Mouse (Mus musculus): ENCODE data around the gene Cenpl. TPM values are rescaled to one million over a fixed set of nuclear protein-coding genes. Genes with fewer than 3 reads are reported as not detected.

The Cenpl gene
- total RNA-seq, 4 experiments from 2014 or later, result 1.3 to 2.6 (median 1.6) TPM

DNA sequence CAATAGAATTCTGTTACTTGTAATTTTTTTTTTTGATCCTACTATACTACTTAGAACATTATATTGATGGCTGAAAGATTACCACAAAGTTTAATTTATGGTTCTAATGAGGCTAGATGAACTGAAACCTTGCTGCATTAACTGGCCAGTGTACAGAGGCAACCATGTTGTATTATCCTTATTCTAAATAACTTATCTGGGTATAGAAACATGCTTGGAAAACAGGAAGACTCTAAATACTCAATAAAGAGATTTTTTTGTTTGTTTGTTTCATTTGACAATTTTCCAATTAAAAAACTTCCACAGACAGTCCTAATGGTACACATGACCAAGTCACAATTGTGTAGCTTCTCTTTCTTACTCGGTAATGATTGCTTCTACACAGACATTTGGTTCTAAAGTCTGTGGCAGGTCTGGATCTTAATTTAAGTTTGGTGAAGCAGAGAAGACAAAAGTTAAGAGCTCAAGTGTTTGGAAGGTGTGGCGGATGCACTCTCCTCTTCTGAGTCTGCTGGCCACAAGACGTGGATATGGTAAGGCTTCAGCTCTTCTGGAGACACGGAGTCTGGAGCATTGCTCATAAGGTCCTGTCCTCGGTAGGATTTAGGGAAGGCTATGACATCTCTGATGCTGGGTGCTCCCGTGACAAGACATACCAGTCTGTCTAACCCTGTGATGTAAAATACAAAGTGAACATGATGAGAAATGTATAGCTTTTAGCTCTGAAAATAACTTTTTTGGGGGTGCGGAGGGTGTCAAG lies 29.1 kb upstream of the Cenpl start:
- no peak for DNase-seq (ENCODE audit: low spot score in 2 of 2)

DNA sequence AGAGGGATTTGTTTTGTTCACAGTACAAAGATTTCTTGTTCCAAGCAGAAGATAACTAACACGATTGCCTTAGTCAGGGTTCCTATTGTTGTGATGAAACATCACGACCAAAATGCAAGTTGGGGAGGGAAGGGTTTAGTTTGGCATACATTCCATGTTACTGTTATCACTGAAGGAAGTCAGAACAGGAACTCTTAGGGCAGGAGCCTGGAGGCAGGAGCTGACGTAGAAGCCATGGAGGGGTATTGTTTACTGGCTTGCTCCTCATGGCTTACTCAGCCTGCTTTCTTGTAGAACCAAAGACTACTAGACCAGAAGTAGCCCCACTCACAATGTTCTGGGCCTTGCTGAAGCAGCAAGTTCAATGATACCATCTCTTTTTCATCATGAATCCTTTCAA lies 23.5 kb upstream of the Cenpl start:
- DNase-seq (ENCODE audit: low spot score in 2 of 2), result no peak

DNA sequence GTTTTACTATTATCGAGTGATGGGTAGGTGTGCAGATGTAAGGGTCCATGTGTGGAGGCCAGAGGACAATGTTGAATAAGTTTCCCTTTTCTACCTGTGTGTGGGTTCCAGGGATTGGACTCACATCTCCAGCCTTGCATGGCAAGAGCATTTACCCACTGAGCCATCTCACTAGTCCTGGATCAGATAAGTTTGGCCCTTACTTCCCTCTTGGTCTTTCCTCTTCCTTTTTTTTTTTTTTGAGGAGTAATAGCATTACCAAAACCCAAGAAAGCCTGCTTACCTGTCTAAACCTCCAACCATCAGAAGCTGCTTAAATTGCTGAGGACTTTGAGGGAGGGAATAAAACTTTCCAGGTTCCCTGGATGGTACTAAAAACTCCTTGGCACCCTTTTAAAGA lies 13.3 kb upstream of the Cenpl start:
- DNase-seq (ENCODE audit: low spot score in 2 of 2), result no peak

DNA sequence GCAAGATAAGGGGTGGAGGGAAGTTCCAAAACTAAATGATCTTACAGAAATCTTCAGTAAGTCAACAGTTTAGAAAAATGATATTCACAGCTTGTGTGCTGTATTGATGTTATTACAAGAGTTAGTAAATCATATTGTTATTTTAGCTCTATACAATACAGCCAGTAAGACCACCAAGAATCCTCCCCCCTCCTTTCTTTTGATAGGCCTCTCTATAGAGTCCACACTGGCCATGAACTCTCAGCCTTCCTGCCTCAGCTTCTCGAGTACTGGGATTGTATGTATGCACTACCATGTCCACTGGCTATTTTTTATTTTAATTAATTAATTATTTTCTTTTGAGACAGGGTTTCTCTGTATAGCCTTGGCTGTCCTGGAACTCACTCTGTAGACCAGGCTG lies 7.2 kb upstream of the Cenpl start:
- no peak for DNase-seq (ENCODE audit: low spot score in 2 of 2)

DNA sequence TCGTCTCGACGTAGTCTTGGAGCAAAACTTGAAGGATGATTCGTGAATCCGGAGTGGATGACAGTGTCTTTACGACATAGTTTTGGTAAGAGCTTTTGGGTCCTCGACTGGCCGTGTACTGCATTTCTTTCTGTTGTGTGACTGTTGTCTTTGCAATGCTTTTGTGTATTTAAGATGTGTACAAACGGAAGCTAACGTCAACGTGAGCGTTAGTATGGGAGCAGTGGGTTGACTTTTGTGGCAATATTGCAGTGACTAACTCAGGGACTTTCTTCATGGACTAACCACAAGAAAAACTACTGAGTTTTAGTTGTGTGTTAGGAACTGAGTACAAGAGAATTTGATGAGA lies 733 bp downstream of the Cenpl start:
- DNase-seq (ENCODE audit: low spot score in 2 of 2), result no peak

DNA sequence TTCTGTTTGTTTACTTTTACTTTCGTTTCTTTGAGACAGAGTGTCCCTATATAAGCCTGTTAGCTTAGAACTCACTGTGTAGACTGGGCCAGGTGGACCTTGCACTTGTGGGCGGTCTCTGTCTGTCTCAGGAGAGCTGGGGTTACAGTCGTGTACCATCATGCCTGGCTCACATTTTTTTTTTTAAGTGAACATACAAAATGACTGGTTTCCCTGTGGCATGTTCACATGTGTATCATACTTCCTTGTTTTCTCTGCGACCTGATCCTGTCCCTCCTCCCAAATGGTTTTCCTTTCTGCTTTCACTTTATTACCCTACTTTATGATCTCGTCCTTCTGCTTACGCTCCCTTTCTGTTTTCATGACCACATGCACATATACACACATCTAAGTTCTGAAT lies 5.7 kb downstream of the Cenpl start:
- no peak for DNase-seq (ENCODE audit: low spot score in 2 of 2)

DNA sequence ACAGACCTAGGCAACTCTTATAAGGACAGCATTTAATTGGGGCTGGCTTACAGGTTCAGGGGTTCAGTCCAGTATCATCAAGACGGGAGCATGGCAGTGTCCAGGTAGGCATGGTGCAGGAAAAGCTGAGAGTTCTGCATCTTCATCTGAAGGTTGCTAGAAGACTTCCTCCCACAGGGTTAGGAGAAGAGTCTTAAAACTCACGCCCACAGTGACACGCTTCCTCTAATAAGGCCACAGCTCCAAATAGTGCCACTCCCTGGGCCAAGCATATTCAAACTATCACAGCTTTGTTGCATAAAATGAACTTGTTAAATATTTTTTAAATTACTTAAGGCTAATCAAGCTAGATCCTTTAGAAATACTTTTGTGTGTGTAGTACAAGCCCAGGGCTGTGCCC lies 6.7 kb downstream of the Cenpl start:
- no peak for DNase-seq (ENCODE audit: low spot score in 2 of 2)

DNA sequence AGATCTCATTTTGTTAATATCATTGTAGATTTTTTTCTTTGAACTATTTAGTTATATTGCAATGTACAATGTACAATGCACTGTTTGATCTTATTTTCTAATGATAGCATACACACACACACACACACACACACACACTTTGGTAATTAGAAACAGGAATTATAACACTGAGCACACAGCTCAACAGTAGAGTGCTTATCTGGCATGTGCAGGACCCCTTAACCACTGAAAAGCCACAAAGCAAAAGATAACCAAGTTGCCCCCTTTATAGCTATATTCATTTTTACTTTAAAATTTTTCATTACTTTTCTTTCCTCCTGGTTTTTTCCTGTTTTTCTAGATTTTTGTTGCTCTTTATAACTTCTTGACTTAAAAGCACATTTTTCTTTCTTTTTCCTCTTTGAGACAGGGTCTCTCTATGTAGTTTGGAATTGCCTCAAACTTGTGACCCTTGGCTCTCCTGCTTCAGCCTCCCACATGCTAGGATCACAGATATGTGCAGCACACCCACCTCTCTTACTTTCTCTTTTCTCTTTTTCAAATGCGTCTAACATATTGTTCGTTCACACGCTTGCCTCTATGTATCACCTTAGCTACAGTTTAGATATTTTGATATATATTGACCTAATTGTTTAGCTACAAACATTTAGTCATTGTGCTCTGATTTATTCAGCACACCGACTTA lies 29.4 kb downstream of the Cenpl start:
- DNase-seq (ENCODE audit: low spot score in 2 of 2), result no peak

DNA sequence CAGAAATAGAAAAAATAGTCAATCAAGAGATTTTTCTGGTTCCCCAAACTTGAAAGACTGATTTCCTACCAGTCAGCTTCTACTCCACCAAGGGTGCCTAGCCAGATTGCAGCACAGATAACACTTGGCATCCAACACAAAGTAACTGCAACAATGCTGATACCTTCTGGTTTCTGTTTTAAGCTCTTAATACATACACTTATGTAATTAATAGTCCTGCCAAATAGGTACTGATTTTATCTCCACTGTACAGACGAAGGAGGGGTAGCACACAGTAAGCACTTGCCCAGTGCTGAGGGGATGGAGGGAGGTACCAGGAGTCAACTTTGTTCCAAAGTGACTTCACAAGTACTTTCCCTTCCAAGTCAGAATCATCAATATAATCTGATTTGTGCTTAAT lies 33.3 kb downstream of the Cenpl start:
- no peak for DNase-seq (ENCODE audit: low spot score in 2 of 2)

DNA sequence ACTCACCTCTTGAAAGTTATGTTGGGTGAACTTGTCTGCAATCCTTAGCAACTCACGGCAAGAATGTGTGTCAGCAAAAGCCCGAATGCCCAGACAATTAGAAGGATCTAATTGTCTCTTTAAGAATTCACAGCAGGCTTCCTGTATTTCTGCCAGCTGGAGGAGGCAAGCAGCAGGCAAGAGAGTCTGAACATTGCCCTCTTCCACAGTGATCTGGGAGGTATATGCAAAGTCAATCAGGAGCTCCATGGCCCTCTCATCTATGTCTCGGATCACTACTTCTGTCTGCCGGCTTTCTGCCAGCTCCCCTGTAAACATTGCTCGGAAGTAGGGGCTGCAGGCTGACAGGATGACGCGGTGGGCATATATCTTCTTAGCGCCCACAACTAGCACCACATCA lies 38.7 kb downstream of the Cenpl start:
- DNase-seq (ENCODE audit: low spot score in 2 of 2), result no peak

DNA sequence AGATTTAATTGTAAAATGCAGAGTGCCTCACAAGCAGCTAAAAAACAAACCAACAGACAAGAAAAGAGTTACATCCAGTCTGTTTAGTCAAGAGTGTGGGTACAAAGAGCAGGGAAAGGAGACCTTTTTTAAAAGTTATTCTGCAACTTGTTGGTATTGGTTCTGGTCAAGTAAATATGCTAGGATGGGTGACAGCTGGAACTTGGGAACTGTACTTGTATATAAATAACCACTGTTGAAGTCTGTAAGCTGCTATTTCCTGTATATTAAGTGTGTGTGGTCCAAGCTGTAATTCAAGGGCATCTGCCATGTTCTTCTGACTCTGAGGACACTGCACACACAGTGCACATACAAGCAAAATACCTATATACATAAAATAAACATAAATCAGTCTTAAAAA lies 44.1 kb downstream of the Cenpl start:
- no peak for DNase-seq (ENCODE audit: low spot score in 2 of 2)

DNA sequence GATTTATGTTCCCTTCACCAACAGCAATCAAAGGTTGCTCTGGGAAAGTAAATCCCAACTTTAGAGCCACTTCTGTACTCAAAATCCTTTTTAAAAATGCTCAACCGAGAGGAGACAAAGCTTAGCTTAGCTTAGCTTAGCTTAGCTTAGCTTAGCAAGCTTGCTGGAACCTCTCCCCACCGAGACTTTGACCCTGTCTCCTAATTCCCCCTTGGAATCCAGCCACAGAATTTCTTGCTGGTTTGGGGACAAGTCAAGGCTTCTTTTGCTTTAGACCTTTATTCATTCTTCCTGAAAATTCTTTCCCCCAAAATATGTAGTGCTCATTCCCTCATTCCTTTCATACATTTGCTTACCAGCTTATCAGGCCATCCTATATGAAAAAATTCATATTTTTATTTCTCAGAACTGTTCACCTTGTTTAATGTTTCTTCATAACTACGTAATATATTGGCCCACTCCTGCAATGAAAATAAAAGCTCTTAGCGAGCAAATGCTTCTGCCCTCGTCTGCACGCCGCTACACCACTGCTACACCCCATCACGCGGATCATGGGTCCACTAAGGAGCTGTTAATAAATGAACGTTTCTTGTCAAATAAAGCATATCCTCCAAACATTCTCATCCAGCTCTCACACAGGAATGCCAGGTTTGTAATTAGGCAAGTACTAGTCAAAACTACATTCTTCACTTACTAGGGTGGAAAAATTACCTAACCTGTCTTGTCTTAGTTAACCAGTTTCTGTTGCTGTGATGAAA lies 52.3 kb downstream of the Cenpl start:
- no peak for DNase-seq (ENCODE audit: low spot score in 2 of 2)

DNA sequence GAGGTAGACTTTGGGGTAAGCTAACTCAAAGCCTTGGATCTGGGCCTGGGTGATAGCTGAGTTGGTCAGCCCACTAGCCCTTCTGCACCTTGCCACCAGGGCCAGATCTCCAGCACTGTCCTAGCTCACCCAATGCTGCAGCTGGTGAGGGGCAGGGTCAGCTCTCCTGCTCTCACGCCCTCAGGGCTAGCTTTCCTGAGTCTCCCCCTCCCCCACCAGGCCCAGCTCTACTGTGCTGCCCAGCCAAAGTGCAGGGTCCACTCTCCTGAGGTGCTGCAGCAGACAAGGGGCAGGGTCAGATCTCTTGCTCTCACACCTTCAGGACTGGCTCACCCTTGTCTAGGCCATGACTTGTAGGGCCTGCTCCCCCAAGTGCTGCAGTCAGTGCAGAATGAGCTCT lies 55.9 kb downstream of the Cenpl start:
- DNase-seq (ENCODE audit: low spot score in 2 of 2), result no peak

DNA sequence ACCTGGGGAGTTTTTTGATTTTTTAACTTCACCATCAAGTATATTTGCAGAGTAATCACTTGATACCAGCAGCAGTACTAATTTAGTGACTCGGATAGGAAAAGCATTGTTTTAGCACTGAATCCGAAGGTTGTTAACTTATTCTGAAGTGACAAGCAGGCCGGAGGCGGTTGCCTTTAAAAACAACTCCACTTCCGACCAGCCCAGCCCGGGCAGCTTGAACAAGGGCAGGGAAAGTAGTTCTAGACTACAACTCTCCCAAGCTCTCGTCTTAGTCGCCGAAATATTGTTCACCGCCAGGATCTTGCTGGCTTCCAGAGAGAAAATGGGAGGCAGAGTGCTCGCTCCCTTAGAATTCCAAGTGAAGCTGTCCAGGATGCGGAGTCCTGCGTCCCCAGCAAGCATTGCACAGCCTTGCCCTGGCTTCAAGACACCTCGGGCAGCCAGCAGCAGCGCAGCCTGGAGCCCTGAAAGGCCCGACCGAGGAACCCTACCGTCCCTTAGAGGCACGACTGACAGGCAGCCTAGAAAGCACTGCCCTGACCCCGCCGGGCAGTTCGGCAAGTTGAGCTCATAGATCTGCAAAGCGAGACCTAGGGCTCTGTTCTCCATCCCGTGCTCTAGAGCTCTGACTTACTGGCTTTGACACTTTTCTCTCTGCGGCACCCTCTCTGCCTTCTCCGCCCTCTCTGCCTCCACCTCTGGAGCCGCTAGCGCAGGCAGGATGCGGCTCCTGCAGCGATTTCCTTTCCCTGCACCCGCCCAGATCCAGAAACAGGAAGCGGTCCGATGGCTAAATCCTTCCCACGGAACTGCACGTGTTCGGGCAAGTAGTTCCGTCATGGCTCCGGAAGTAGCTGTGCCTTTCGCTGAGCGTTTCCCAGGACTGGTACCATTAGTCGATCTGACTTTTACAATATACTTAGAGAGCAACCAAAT lies 60.5 kb downstream of the Cenpl start, which contains the start of gene Klhl20:
Gene Klhl20, minus strand, starts transcription at position 786 of the 939 bp plus-strand sequence.
- DNase-seq (ENCODE audit: low spot score in 2 of 2), result peak; percentile 88 to 96

Other genes starting within 250 kb of the Cenpl start
- 10 to 100 TPM; 36.7 to 46.8 (median 43.7) TPM for gene Rc3h1, start 164.3 kb upstream of the Cenpl start, total RNA-seq (2022)
- gene Serpinc1, start 92.1 kb upstream of the Cenpl start, total RNA-seq (2022), result under 1 TPM in 3 of 4 experiments, not detected in 1; 0.10 to 0.27 (median 0.20) TPM
- gene Zbtb37, start 35.9 kb upstream of the Cenpl start, total RNA-seq (2022), result 10 to 100 TPM; 23.1 to 26.9 (median 23.6) TPM
- gene Dars2, start 55 bp upstream of the Cenpl start, total RNA-seq (2022), result 10 to 100 TPM; 21.1 to 29.2 (median 28.1) TPM
- gene Klhl20, start 60.8 kb downstream of the Cenpl start, total RNA-seq (2022), result 10 to 100 TPM; 17.2 to 19.4 (median 18.2) TPM
- gene Ankrd45, start 72.0 kb downstream of the Cenpl start, total RNA-seq (2022), result 10 to 100 TPM; 49.8 to 59.5 (median 51.9) TPM
- gene Tex50, start 88.6 kb downstream of the Cenpl start, total RNA-seq (2022), result under 1 TPM in 1 of 4 experiments, not detected in 3; 0.36 TPM
- gene Prdx6, start 180.5 kb downstream of the Cenpl start, total RNA-seq (2022), result 100 to 1,000 TPM; 360 to 633 (median 457) TPM

Measured in layer of hippocampus, adult 8-10 months (tissue).